Mouse (Mus musculus) embryonic facial prominence, embryonic 12.5 days (tissue): ENCODE measurements around the gene Hmgn3. TPM values are rescaled to one million over a fixed set of nuclear protein-coding genes. Genes with fewer than 3 reads are reported as not detected.

Experiments used
- ATAC-seq: fragments of 200-750 bp; cut with Nextera tagmentation; 2 replicates; pipeline ENCODE4 v1.8.0; 2017; ENCODE audit not compliant: insufficient number of reproducible peaks, insufficient read depth, low FRiP score, low TSS enrichment
- H3K27ac ChIP-seq: fragments of 300-500 bp; sonication (generic); 2 replicates; pipeline ENCODE4 v1.5.1; 2016; ENCODE audit warnings: mild to moderate bottlenecking
- H3K27me3 ChIP-seq: fragments of 300-500 bp; sonication (generic); 2 replicates; pipeline ENCODE4 v1.6.1; 2016; ENCODE audit warnings: mild to moderate bottlenecking, moderate library complexity
- H3K36me3 ChIP-seq: fragments of 300-500 bp; sonication (generic); 2 replicates; pipeline ENCODE4 v1.6.1; 2016; ENCODE audit warnings: mild to moderate bottlenecking
- H3K4me1 ChIP-seq: fragments of 300-500 bp; sonication (generic); 2 replicates; pipeline ENCODE4 v1.6.1; 2016
- H3K4me2 ChIP-seq: fragments of 300-500 bp; sonication (generic); replicated peaks from 2 replicates; pipeline ENCODE4 v1.6.1; 2016; ENCODE audit warnings: mild to moderate bottlenecking, moderate library complexity
- H3K4me3 ChIP-seq: fragments of 300-500 bp; sonication (generic); 2 replicates; pipeline ENCODE4 v1.5.1; 2016; ENCODE audit warnings: mild to moderate bottlenecking
- H3K9ac ChIP-seq: fragments of 300-500 bp; sonication (generic); 2 replicates; pipeline ENCODE4 v1.6.1; 2016; ENCODE audit warnings: mild to moderate bottlenecking, moderate library complexity
- H3K9me3 ChIP-seq: fragments of 300-500 bp; sonication (generic); 2 replicates; pipeline ENCODE4 v1.6.1; 2016; ENCODE audit warnings: mild to moderate bottlenecking, moderate library complexity
- WGBS: fragments of 180-500 bp; shearing (Covaris S2); methylation state at CpG from one replicate; pipeline ENCODE4 v1.1.7; 2016; 5-methylcytosine and 5-hydroxymethylcytosine counted together
- polyA plus RNA-seq: library from polyadenylated mRNA; unstranded; fragments of >200 nt; fragmentation: Nextera tagmentation; extraction: Ambion mirVana; gene quantifications from 2 replicates; pipeline ENCODE4 v1.2.1, GENCODE M21; 2016

Hmgn3 gene
- polyA plus RNA-seq, 1 experiment from 2014 or later, result 212 TPM

GRCm38 (mm10) chr9:83098652-83099307 is 47.7 kb downstream of the Hmgn3 start:
- no peak overlapping the region for H3K4me2 ChIP-seq
- ATAC-seq, result no peak
- H3K4me1 ChIP-seq, result 0 out of 2 replicates have a peak, but pooled peaks cover 3% of the 10 kb centered on the region
- no peaks in the 10 kb centered on the region for H3K9me3 ChIP-seq
- no peaks in the 10 kb centered on the region for H3K27me3 ChIP-seq
- H3K36me3 ChIP-seq, result no peaks in the 10 kb centered on the region
- no peak overlapping the region for H3K4me3 ChIP-seq
- no peak overlapping the region for H3K27ac ChIP-seq
- no peak overlapping the region for H3K9ac ChIP-seq
- WGBS, result 75% methylated on average over 12 of the region's 12 CpGs

- H3K4me1 ChIP-seq, result 0 out of 2 replicates have a peak, but pooled peaks cover 3% of the 10 kb centered on the region
- H3K9ac ChIP-seq, result no peak overlapping the region
- no peak overlapping the region for H3K4me3 ChIP-seq
- H3K36me3 ChIP-seq, result no peaks in the 10 kb centered on the region
- H3K27ac ChIP-seq, result no peak overlapping the region
- H3K4me2 ChIP-seq, result no peak overlapping the region
- H3K9me3 ChIP-seq, result no peaks in the 10 kb centered on the region
- ATAC-seq, result no peak
- H3K27me3 ChIP-seq, result no peaks in the 10 kb centered on the region
- WGBS, result 33% methylated on average over 8 of the region's 8 CpGs
Observed at GRCm38 (mm10) chr9:83097816-83098215, 48.7 kb downstream of the Hmgn3 start.

- no peaks in the 10 kb centered on the region for H3K36me3 ChIP-seq
- no peak overlapping the region for H3K27ac ChIP-seq
- 70% methylated on average over 3 of the region's 3 CpGs for WGBS
- H3K9me3 ChIP-seq, result no peaks in the 10 kb centered on the region
- no peak overlapping the region for H3K9ac ChIP-seq
- no peak overlapping the region for H3K4me2 ChIP-seq
- H3K27me3 ChIP-seq, result no peaks in the 10 kb centered on the region
- H3K4me3 ChIP-seq, result no peak overlapping the region
- ATAC-seq, result no peak
- H3K4me1 ChIP-seq, result 0 out of 2 replicates have a peak, but pooled peaks cover 3% of the 10 kb centered on the region
Observed at GRCm38 (mm10) chr9:83094649-83095336, 51.7 kb downstream of the Hmgn3 start.

- H3K36me3 ChIP-seq, result no peaks in the 10 kb centered on the region
Observed at GRCm38 (mm10) chr9:83083790-83084469, 62.6 kb downstream of the Hmgn3 start.

GRCm38 (mm10) chr9:83083091-83083490 is 63.4 kb downstream of the Hmgn3 start:
- Histone ChIP-seq H3K27ac (no peak overlapping the region), H3K4me1 (0 out of 2 replicates have a peak, but pooled peaks cover 5% of the 10 kb centered on the region), H3K9ac (no peak overlapping the region), H3K9me3 (no peaks in the 10 kb centered on the region), H3K4me2 (no peak overlapping the region), H3K27me3 (no peaks in the 10 kb centered on the region), H3K36me3 (no peaks in the 10 kb centered on the region), H3K4me3 (no peak overlapping the region)
- WGBS, result 34% methylated on average over 5 of the region's 5 CpGs
- no peak for ATAC-seq

More at GRCm38 (mm10) chr9:83083790-83084469, 62.6 kb downstream of the Hmgn3 start:
- Histone ChIP-seq H3K4me2 (no peak overlapping the region), H3K9me3 (no peaks in the 10 kb centered on the region), H3K4me3 (no peak overlapping the region), H3K27ac (no peak overlapping the region), H3K4me1 (0 out of 2 replicates have a peak, but pooled peaks cover 5% of the 10 kb centered on the region), H3K9ac (no peak overlapping the region), H3K27me3 (no peaks in the 10 kb centered on the region)
- WGBS, result 51% methylated on average over 7 of the region's 7 CpGs
- ATAC-seq, result no peak

GRCm38 (mm10) chr9:83082296-83082695 is 64.2 kb downstream of the Hmgn3 start:
- WGBS, result 65% methylated on average over 6 of the region's 6 CpGs
- ATAC-seq, result no peak
- no peak overlapping the region for H3K4me2 ChIP-seq
- no peak overlapping the region for H3K27ac ChIP-seq
- no peaks in the 10 kb centered on the region for H3K27me3 ChIP-seq
- no peaks in the 10 kb centered on the region for H3K9me3 ChIP-seq
- H3K4me3 ChIP-seq, result no peak overlapping the region
- H3K9ac ChIP-seq, result no peak overlapping the region
- no peaks in the 10 kb centered on the region for H3K36me3 ChIP-seq
- peaks cover 7% of the 10 kb centered on the region; the same call in 1 of the 2 replicates for H3K4me1 ChIP-seq

- no peaks in the 10 kb centered on the region for H3K9me3 ChIP-seq
- H3K4me1 ChIP-seq, result peaks cover 14% of the 10 kb centered on the region; the same call in 1 of the 2 replicates
- no peak overlapping the region for H3K27ac ChIP-seq
- no peaks in the 10 kb centered on the region for H3K27me3 ChIP-seq
- no peak for ATAC-seq
- no peaks in the 10 kb centered on the region for H3K36me3 ChIP-seq
- 89% methylated on average over 3 of the region's 3 CpGs for WGBS
- H3K4me2 ChIP-seq, result no peak overlapping the region
- no peak overlapping the region for H3K4me3 ChIP-seq
- no peak overlapping the region for H3K9ac ChIP-seq
Observed at GRCm38 (mm10) chr9:83079724-83080123, 66.8 kb downstream of the Hmgn3 start.

GRCm38 (mm10) chr9:83068246-83068645 is 78.2 kb downstream of the Hmgn3 start:
- WGBS, result 84% methylated on average over 5 of the region's 5 CpGs
- Histone ChIP-seq H3K4me2 (no peak overlapping the region), H3K27ac (no peak overlapping the region), H3K4me3 (no peak overlapping the region), H3K27me3 (no peaks in the 10 kb centered on the region), H3K4me1 (no peaks in the 10 kb centered on the region), H3K36me3 (no peaks in the 10 kb centered on the region), H3K9ac (no peak overlapping the region), H3K9me3 (no peaks in the 10 kb centered on the region)
- ATAC-seq, result no peak

- Histone ChIP-seq H3K27me3 (no peaks in the 10 kb centered on the region), H3K27ac (no peak overlapping the region), H3K4me3 (no peak overlapping the region), H3K4me1 (peaks cover 6% of the 10 kb centered on the region; the same call in 1 of the 2 replicates), H3K9me3 (no peaks in the 10 kb centered on the region), H3K9ac (no peak overlapping the region), H3K36me3 (no peaks in the 10 kb centered on the region), H3K4me2 (no peak overlapping the region)
- WGBS, result 41% methylated on average over 11 of the region's 11 CpGs
- ATAC-seq, result peak; percentile 60; the same call in 1 of the 2 replicates
Observed at GRCm38 (mm10) chr9:83061289-83061688, 85.2 kb downstream of the Hmgn3 start.
